Mouse (Mus musculus): Measurements from ENCODE around the gene Thsd7a.

Gene Thsd7a

GRCm38 (mm10) chr6:12628637-12629246 is 120.5 kb downstream of the Thsd7a start:
- no peak for DNase-seq

DNA sequence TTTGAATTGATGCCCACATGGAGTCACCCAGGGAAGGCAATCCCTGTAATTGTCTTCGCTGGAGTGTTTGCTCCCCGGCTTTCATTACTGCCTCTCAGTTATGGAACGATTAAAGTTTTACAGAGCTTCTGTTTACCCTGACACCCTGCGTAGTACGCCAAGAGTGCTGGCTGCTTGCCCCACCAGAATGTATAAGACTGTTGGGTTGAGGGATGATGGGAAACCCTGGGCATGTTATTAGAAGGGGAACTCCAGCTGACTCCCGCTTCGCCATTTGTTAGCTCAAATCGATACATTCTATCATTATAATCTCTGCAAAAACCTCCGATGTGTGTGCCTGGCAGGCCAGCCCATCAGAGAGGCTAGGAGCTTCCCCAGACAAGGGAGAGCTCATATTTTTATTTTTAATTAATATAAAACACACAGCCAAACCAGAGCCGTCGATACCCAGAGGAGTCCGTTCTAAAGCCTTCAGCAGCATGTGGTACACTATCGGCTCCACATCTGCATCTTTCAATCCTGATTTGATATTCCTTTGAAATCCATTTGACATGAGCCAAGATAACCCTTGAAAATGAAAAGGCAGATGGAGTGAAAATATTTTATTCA is 142.5 kb downstream of the Thsd7a start:
- DNase-seq = no peak

GRCm38 (mm10) chr6:12602927-12603326 is 146.3 kb downstream of the Thsd7a start:
- no peak for DNase-seq

DNA sequence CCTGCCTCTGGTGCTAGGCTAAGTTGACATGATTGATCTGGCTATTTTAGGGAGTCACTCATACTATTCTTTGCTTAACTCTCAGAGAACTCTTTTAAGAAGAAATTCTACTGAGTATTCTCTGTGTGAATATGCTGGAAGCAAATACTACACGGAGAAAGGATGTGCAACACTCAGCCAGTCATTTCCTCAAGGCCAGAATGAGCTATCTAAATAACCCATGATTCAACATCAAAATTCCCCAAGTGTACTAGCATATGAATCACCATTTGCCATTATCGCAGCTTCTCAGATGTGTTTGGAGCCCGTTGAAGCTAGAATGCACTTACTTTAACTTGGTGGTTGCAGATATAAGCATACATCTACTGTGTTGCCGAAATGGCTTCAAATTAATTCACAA is 147.0 kb downstream of the Thsd7a start:
- DNase-seq = no peak

DNA sequence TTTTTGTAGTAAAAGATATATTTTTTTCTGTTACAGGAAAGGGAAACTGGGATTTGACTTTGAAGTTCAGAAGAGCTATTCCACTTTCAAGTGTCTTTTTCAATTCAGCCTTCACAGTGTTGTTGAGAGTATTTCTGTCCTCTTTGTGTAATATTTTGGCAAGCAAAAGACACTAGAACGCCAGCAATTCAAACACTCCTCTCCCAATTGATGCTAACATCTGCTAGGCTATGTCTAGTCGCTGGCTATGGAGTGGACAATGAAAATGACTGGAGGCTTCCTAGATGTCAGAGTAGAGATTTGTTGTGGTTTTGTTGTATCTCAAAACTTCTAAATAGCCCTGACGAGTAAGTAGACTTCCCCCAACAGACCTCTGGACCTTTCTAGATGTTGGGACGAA is 164.8 kb downstream of the Thsd7a start:
- no peak for DNase-seq

- no peak for DNase-seq
These were observed 168.1 kb downstream of the Thsd7a start for GRCm38 (mm10) chr6:12581143-12581542.

GRCm38 (mm10) chr6:12575619-12576216 is 173.5 kb downstream of the Thsd7a start:
- DNase-seq = no peak

DNA sequence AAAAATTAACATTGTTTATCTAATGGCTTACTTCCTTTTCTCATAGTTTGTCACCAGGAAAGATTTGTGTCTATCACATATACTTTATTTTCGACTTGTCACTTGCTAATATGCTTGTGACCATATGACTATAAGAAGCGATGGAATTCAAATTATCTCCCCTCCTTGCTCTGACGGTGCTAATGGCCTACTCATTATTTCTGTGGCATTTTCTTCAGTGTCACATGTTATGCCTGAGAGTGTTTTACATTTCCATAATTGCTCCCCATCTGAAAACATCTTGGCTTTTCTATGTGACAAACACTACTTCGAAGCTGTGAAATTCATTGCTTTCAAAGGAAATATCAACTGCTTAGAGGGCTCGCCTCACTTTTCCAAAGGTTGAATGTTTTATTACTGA is 177.0 kb downstream of the Thsd7a start:
- no peak for DNase-seq

- no peak for DNase-seq
These were observed 184.1 kb downstream of the Thsd7a start for GRCm38 (mm10) chr6:12565136-12565535.

DNA sequence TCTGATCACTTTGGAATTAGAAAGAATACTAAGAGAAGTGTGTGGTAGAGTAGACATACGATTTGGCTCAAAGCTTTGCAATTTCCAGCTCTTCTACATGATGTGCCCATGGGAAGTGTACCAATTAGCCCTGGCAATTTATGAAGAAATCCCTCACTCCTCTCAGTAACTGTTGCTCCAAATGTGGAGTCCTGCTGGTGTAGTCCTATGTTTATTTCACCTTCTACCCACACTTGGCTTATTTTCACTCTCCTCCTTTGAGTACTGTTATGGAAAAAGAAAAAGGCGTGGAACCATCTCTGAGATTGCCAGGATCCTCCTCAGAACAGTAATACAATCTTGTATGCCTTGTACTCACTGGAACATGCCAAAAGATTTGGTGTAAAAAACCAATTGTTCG is 186.9 kb downstream of the Thsd7a start:
- no peak for DNase-seq

DNA sequence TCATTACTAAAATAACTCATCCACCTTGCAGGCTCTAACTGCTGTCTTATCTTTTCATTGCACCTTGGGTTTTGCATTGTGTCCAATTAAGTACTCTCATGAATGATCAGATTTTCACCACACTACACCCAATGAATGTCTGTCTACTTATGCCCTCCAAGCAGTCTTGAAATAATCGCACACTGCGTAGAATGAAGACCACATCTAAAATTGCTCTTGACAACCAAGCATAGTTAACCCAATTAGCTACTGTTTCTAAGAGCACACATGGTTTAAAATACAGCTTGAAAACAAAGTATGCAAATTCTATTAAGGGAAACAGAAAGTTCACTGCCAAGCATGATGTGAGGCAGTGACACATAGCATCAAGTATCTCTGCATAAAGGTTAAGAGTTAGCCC is 188.7 kb downstream of the Thsd7a start:
- DNase-seq = no peak

DNA sequence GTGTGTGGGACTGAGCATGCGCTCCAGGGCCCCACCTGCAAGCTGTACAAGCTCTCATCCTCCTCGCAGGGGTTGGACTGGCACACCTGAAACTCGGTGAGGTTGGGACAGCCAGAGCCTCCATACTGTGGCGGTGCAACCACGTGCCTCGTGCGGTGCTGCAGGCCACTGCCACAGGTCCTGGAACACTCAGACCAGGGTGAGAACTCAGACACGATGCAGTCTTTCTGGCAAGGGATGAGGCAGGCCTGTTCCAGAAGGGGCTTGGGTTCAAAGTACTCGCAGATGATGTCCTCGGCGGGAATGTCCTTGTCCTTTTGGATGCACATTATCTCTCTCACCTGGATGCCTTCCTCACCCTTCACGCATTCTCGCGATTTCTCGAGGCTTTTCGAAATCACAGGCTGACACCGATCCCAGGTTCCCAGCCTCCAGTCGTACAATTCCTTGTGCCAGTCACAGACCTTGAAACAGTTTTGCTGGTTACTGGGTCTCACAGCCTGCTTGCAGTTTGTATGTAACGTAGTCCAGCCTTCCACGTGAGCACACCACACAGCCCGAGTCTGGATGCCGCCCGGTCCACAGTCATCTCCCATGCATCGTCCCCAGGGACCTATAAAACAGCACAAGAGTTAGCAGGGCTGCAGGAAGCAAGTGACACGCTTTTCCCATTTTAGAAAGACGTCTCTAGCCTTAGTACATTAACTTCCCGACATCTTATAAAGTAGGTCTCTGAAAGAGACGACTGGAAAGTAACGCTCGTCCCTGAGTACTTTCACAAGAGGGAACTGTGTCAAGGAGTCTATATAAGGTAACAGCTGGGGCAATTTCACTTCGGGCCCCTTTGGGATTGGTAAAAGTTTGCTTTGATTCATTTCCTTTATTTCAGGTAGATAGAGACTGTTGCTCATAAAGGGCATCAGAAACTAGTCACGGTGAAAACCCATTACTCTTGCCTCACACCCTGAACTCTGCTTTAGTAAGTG is 193.8 kb downstream of the Thsd7a start:
- DNase-seq = no peak

GRCm38 (mm10) chr6:12551176-12551575 is 198.0 kb downstream of the Thsd7a start:
- DNase-seq = no peak

- DNase-seq = peak in 1 of 2 experiments; percentile 18
These were observed 199.1 kb downstream of the Thsd7a start for GRCm38 (mm10) chr6:12550054-12550655.

DNA sequence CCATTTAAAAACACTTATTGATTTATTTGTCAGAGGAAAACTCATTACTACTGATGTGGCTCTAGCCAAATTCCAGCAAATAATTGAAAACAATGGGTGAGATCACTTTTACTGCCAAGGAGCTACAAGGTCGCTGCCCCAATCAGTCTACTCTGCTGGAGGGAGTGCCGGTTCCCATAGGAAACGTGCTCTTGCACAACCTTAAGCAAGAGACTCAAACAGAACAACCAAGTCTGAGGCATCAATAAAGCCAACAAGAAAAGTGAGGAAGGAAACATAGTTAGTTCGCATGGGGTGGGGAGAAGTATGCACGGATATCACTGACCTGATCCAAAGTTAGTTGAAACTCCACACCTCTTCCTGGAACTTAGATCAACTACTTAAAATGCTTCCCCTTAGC is 205.1 kb downstream of the Thsd7a start:
- no peak for DNase-seq

- DNase-seq = no peak
These were observed 206.7 kb downstream of the Thsd7a start for GRCm38 (mm10) chr6:12542496-12542895.

GRCm38 (mm10) chr6:12519121-12519520 is 230.1 kb downstream of the Thsd7a start:
- peak; percentile 13 to 38 for DNase-seq

DNA sequence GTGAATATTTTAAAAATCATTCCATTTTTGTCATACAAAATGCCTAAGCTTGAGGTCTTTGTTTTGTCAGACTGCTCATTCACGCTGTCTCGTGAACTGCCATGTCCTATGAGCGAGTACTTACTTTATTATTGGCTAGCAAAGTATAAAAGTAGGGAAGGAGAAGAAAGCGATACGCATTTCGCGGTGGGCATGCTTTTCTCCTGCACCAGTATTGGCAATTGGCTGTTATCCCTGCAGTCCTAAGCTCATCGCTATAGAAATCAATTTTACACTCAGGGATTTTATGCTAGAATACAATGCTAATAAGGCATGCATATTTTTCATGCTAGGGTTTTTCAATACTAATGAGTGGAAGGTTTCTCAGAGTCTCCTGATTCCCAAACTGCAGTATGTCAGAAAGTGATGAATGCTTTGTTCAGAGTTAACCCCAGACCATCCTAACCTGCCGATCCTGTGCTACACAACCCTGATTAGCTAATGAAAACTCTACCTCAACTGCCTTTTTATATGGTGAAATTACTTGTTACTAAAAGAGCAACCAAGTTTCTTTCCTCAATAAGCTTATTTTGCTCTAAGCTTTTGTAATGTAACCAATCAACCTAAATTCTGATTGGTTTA is 230.8 kb downstream of the Thsd7a start:
- no peak for DNase-seq

DNA sequence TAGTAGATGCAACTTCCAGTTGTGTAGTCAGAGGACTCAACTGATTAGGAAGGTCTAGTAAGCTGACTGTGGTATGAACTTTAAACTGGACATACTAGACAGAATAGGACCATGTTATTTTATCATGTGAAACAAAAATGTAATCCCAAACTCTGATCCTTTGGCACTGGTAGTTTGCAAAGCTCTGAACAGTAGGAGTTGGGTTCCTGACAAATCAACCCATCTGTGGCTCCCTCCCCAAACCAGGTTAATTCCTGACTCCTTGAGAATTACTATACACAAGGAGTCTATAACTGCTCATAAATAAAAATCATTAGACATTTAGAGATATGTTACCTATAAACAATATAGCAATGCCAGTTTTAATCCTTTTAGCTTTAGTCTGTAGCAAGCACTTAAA is 231.5 kb downstream of the Thsd7a start:
- DNase-seq = peak in 1 of 2 experiments; percentile 13

GRCm38 (mm10) chr6:12506877-12507276 is 242.3 kb downstream of the Thsd7a start:
- DNase-seq = no peak

DNA sequence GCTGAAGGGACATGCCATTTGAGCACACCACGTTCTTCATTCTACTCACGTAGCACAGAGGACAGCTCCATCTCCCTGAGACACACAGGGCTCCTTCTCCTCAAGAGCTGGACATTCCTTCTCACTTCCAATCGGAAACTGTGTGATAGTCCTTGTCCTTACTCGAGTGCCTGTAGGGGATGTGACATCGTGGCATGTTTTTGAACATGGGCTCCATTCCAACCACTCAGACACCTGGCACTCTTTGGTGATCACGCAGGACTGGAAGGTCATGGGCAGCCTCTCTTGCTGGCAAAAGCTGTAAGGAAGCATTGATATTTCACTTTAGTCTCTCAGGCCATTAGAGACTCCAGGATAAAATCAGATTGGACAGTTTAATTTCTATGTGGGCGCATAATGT is 245.3 kb downstream of the Thsd7a start:
- peak; percentile 11 to 13 for DNase-seq

DNA sequence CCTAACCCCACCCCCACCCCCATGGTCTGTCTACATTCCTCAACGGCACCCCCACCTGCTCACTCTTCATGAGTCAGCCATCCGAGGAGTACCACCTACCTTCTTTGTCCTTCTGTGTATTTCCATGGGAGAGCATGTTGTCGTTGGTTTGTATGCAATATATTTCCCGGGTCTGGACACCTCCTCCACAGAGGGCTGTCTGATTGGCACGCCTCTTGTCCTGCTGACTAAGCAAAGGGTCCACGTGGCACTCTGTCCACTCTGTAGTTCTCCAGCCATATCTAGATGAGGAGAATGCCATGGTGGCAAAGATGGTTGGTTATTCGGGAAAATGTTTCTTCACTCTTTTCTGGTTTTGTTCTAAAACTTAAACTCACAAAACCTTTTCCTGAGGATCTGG is 248.3 kb downstream of the Thsd7a start:
- no peak for DNase-seq
